23 mouse cellular contexts compared by ENCODE assay signal in the genomic region with DNA sequence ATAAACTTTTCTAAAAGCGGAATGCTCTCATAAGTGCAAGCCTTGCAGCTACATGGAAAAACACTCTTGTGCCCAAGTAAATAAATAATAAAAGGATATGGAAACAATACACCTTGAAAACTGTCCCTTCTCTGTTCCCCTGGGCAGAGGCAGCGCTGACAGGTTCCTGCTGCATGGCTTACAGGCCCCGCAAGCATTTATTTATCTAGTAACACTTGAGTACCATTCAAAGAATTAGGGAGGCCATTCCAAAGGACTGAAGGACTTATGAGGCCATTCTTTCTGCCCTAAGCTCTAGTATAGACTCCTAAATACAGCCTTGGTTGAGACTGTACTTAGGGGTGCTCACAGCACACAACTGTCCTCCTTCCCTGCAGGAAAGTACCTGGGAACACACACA. TPM values are rescaled to one million over a fixed set of nuclear protein-coding genes. Genes with fewer than 3 reads are reported as not detected.
DNase-seq lines count a peak whose midpoint lies in the region; ATAC-seq and TF ChIP-seq lines count a peak whose summit lies in the region.
"Had no signal": no experiment of that assay in that cellular context is flagged by ENCODE, and none has a peak within 500 bp of the region (broad histone marks: within the 10 kb centered on the region; RNA-seq: fewer than 3 reads in every experiment).

No protein-coding gene starts in this region.

- H3K27ac ChIP-seq in heart, embryonic 12.5 days (ENCODE audit: poor library complexity, severe bottlenecking), result 0 out of 2 replicates have a peak overlapping the region, but pooled peaks have one; percentile 28
- H3K27ac ChIP-seq in lung, postnatal 0 days (ENCODE audit: low read length), result peak overlapping the region; percentile 59
- no peak overlapping the region for H3K27ac ChIP-seq in hindbrain, embryonic 13.5 days
- H3K27ac ChIP-seq: forebrain, embryonic 10.5 days; forebrain, embryonic 13.5 days; heart, embryonic 13.5 days; hindbrain, embryonic 15.5 days had no signal

- DNase-seq in heart, adult 9 months (ENCODE audit: low spot score in 2 of 2), result no peak
- peak; percentile 18 to 57 for DNase-seq in lung, adult 18-20 months
- DNase-seq in lung, adult 2 months, result no peak
- DNase-seq in lung, postnatal 0 days (ENCODE audit: low spot score), result peak; percentile 83
- DNase-seq in lung, postnatal 36 days, result peak; percentile 56
- no peak for DNase-seq in gastrocnemius, adult 8-10 months (ENCODE audit: low spot score in 2 of 2)
- DNase-seq: adrenal gland, adult 8-10 months; adrenal gland, postnatal 25 days; cerebellum, adult 18-20 months; cerebellum, adult 9-10 months; cerebellum, postnatal 14 days; gastrocnemius, postnatal 14 days; heart, postnatal 14 days; heart, postnatal 4 days had no signal

- no peak for TF ChIP-seq CTCF in lung, adult 2 months (IDR thresholded peaks at IDR 0.05; ENCODE audit: insufficient read depth, low read length)
- TF ChIP-seq CTCF in lung, postnatal 0 days (IDR thresholded peaks at IDR 0.05), result no peak

- H3K4me3 ChIP-seq in heart, embryonic 12.5 days, result no peak overlapping the region
- no peak overlapping the region for H3K4me3 ChIP-seq in lung, adult 2 months (replicated peaks; ENCODE audit: extremely low read depth, low read depth, low read length)
- no peak overlapping the region for H3K4me3 ChIP-seq in lung, postnatal 0 days (ENCODE audit: low read depth, low read length)
- H3K4me3 ChIP-seq in hindbrain, embryonic 13.5 days, result no peak overlapping the region
- H3K4me3 ChIP-seq: forebrain, embryonic 10.5 days; forebrain, embryonic 13.5 days; heart, embryonic 13.5 days; hindbrain, embryonic 15.5 days had no signal

- no peak for ATAC-seq in heart, embryonic 12.5 days (ENCODE audit: insufficient number of reproducible peaks, low FRiP score)
- ATAC-seq in lung, postnatal 0 days, result peak; percentile 72
- no peak for ATAC-seq in hindbrain, embryonic 13.5 days (ENCODE audit: low FRiP score)
- ATAC-seq: activated CD4-positive, CD25-positive, alpha-beta regulatory T cell, adult 4 months; forebrain, embryonic 13.5 days; forebrain, embryonic 16.5 days had no signal

- H3K27me3 ChIP-seq in heart, embryonic 12.5 days (replicated peaks), result peaks cover 13% of the 10 kb centered on the region
- H3K27me3 ChIP-seq in lung, postnatal 0 days (replicated peaks; ENCODE audit: insufficient read depth, low read length), result no peaks in the 10 kb centered on the region
- H3K27me3 ChIP-seq in hindbrain, embryonic 13.5 days, result peaks cover 17% of the 10 kb centered on the region

- H3K36me3 ChIP-seq in heart, embryonic 12.5 days, result no peaks in the 10 kb centered on the region
- H3K36me3 ChIP-seq in lung, postnatal 0 days (ENCODE audit: insufficient read depth, low read length), result no peaks in the 10 kb centered on the region
- H3K36me3 ChIP-seq in hindbrain, embryonic 13.5 days, result no peaks in the 10 kb centered on the region
- H3K36me3 ChIP-seq: forebrain, embryonic 10.5 days; heart, embryonic 13.5 days; hindbrain, embryonic 15.5 days had no signal

- TF ChIP-seq EP300 in lung, postnatal 0 days (IDR thresholded peaks at IDR 0.05), result peak; percentile 43

- no peaks in the 10 kb centered on the region for H3K9me3 ChIP-seq in heart, embryonic 12.5 days (replicated peaks)
- no peaks in the 10 kb centered on the region for H3K9me3 ChIP-seq in lung, postnatal 0 days (ENCODE audit: low read length)
- no peaks in the 10 kb centered on the region for H3K9me3 ChIP-seq in hindbrain, embryonic 13.5 days
- H3K9me3 ChIP-seq: forebrain, embryonic 10.5 days; forebrain, embryonic 13.5 days; heart, embryonic 13.5 days; hindbrain, embryonic 15.5 days had no signal

- no peak overlapping the region for H3K9ac ChIP-seq in heart, embryonic 12.5 days
- H3K9ac ChIP-seq in lung, postnatal 0 days (replicated peaks; ENCODE audit: low read depth), result no peak overlapping the region
- H3K9ac ChIP-seq in hindbrain, embryonic 13.5 days, result no peak overlapping the region
- H3K9ac ChIP-seq: forebrain, embryonic 13.5 days; heart, embryonic 13.5 days; hindbrain, embryonic 15.5 days had no signal

- H3K4me2 ChIP-seq in heart, embryonic 12.5 days, result no peak overlapping the region
- no peak overlapping the region for H3K4me2 ChIP-seq in lung, postnatal 0 days (replicated peaks; ENCODE audit: low read depth, low read length)
- H3K4me2 ChIP-seq in hindbrain, embryonic 13.5 days, result no peak overlapping the region
- H3K4me2 ChIP-seq: forebrain, embryonic 13.5 days; heart, embryonic 13.5 days; hindbrain, embryonic 15.5 days had no signal

- 60% methylated on average over 3 of the region's 3 CpGs for WGBS in heart, embryonic 12.5 days
- WGBS in lung, adult 2 months, result 54% methylated on average over 3 of the region's 3 CpGs
- WGBS in lung, postnatal 0 days, result 37% methylated on average over 3 of the region's 3 CpGs
- 89% methylated on average over 3 of the region's 3 CpGs for WGBS in hindbrain, embryonic 13.5 days

- H3K4me1 ChIP-seq in heart, embryonic 12.5 days (replicated peaks), result 0 out of 2 replicates have a peak, but pooled peaks cover 3% of the 10 kb centered on the region
- H3K4me1 ChIP-seq in lung, adult 2 months (ENCODE audit: control insufficient read depth, insufficient read depth, low read length), result peaks cover 3% of the 10 kb centered on the region; the same call in 1 of the 2 replicates
- H3K4me1 ChIP-seq in lung, postnatal 0 days (ENCODE audit: insufficient read depth, low read depth, low read length), result no peaks in the 10 kb centered on the region; the same call in 1 of the 2 replicates
- H3K4me1 ChIP-seq in hindbrain, embryonic 13.5 days (replicated peaks), result no peaks in the 10 kb centered on the region
- H3K4me1 ChIP-seq: forebrain, embryonic 10.5 days; forebrain, embryonic 13.5 days; hindbrain, embryonic 15.5 days had no signal

- no peak for TF ChIP-seq POLR2A in lung, adult 2 months (IDR thresholded peaks at IDR 0.05; ENCODE audit: borderline replicate concordance, extremely low read depth, low read depth, low read length)

RNA-seq across cellular contexts. Expression of gene Atp6v1c2, which starts 10.7 kb away (rescaled TPM):
- polyA plus RNA-seq in heart, embryonic 12.5 days (2016; fragmentation: Nextera tagmentation; extraction: Ambion mirVana), result 0.22 TPM in 2 replicates
- 42.8 and 55.3 TPM in 2 replicates for polyA plus RNA-seq in lung, adult 2 months (2012; rRNA removed)
- polyA plus RNA-seq in lung, postnatal 0 days (2015; fragmentation: Nextera tagmentation; extraction: Ambion mirVana), result 55.6 and 56.4 TPM in 2 replicates
- not detected for total RNA-seq in gastrocnemius, adult 8-10 months (2022)
- 0.26 and 0.50 TPM in 2 replicates for polyA plus RNA-seq in hindbrain, embryonic 13.5 days (2015; fragmentation: Nextera tagmentation; extraction: Ambion mirVana)
- total RNA-seq: gastrocnemius, adult 18-20 months; gastrocnemius, postnatal 14 days; heart, postnatal 4 days had no signal

RNA-seq across cellular contexts. Expression of gene Nol10, which starts 29.8 kb away (rescaled TPM):
- 16.6 and 18.3 TPM in 2 replicates for polyA plus RNA-seq in heart, embryonic 12.5 days (2016; fragmentation: Nextera tagmentation; extraction: Ambion mirVana)
- polyA plus RNA-seq in lung, adult 2 months (2012; rRNA removed), result 2.5 and 3.7 TPM in 2 replicates
- polyA plus RNA-seq in lung, postnatal 0 days (2015; fragmentation: Nextera tagmentation; extraction: Ambion mirVana), result 7.4 and 7.9 TPM in 2 replicates
- total RNA-seq in gastrocnemius, adult 8-10 months (2022), result 1 to 10 TPM; 6.8 to 9.1 (median 8.6) TPM
- polyA plus RNA-seq in hindbrain, embryonic 13.5 days (2015; fragmentation: Nextera tagmentation; extraction: Ambion mirVana), result 20.8 and 22.1 TPM in 2 replicates

RNA-seq across cellular contexts. Expression of gene Pdia6, which starts 52.1 kb away (rescaled TPM):
- polyA plus RNA-seq in heart, embryonic 12.5 days (2016; fragmentation: Nextera tagmentation; extraction: Ambion mirVana), result 465 and 478 TPM in 2 replicates
- polyA plus RNA-seq in lung, adult 2 months (2012; rRNA removed), result 55.2 and 76.8 TPM in 2 replicates
- 249 and 298 TPM in 2 replicates for polyA plus RNA-seq in lung, postnatal 0 days (2015; fragmentation: Nextera tagmentation; extraction: Ambion mirVana)
- total RNA-seq in gastrocnemius, adult 8-10 months (2022), result 10 to 100 TPM; 35.7 to 39.4 (median 37.3) TPM
- 310 and 326 TPM in 2 replicates for polyA plus RNA-seq in hindbrain, embryonic 13.5 days (2015; fragmentation: Nextera tagmentation; extraction: Ambion mirVana)

Comparison
In these comparisons a context has a peak if more than half of its experiments do, and no peak if none do; other contexts are left out.
1. DNase-seq: peak in lung, adult 18-20 months (2 of 2), lung, postnatal 0 days (single experiment) and lung, postnatal 36 days (single experiment); none in heart, adult 9 months (0 of 2), lung, adult 2 months (single experiment) and gastrocnemius, adult 8-10 months (0 of 2).
2. RNA of gene Atp6v1c2, which starts 10.7 kb away (polyA plus RNA-seq): 55.6 to 56.4 TPM in lung, postnatal 0 days and 42.8 to 55.3 TPM in lung, adult 2 months; 0.26 to 0.50 TPM in hindbrain, embryonic 13.5 days and 0.22 TPM in heart, embryonic 12.5 days; every median in the first group is over 10 times any median in the second.